In genomic region chr8:11634331-11635011, GRCm38 (mm10) we compare ENCODE assay signal across 8 mouse cellular contexts. TPM values are rescaled to one million over a fixed set of nuclear protein-coding genes. Genes with fewer than 3 reads are reported as not detected.
DNase-seq lines count a peak whose midpoint lies in the region; ATAC-seq and TF ChIP-seq lines count a peak whose summit lies in the region.

No protein-coding gene starts in this region.

- peak overlapping the region; percentile 85 for H3K4me3 ChIP-seq in layer of hippocampus, adult 2 months
- peak overlapping the region; percentile 97 for H3K4me3 ChIP-seq in bone marrow macrophage, adult 2 months (ENCODE audit: insufficient read depth, low read length)
- peak overlapping the region; percentile 86 for H3K4me3 ChIP-seq in heart, postnatal 0 days (ENCODE audit: low read depth, low read length)

- peaks cover 23% of the 10 kb centered on the region for H3K36me3 ChIP-seq in heart, postnatal 0 days (replicated peaks; ENCODE audit: control insufficient read depth, insufficient read depth, low read length)

- H3K9ac ChIP-seq in heart, postnatal 0 days (replicated peaks; ENCODE audit: low read depth, low read length), result peak overlapping the region; percentile 78

- TF ChIP-seq EP300 in heart, postnatal 0 days (IDR thresholded peaks at IDR 0.05; ENCODE audit: low read depth), result no peak

- H3K9me3 ChIP-seq in heart, postnatal 0 days (replicated peaks; ENCODE audit: control insufficient read depth, low read length), result no peaks in the 10 kb centered on the region

- WGBS in heart, postnatal 0 days, result under 1% methylated on average over 39 of the region's 39 CpGs

- no peak for DNase-seq in layer of hippocampus, adult 2 months (ENCODE audit: low spot score in 2 of 2)
- DNase-seq in layer of hippocampus, postnatal 36 days, result no peak
- peak; percentile 19 for DNase-seq in heart, postnatal 0 days (ENCODE audit: low spot score)
- peak; percentile 4 for DNase-seq in lung, postnatal 25 days (ENCODE audit: low spot score)
- no peak for DNase-seq in urinary bladder, postnatal 4 days (ENCODE audit: low spot score in 2 of 2)
- DNase-seq in gastrocnemius, adult 18-20 months (ENCODE audit: low spot score), result no peak
- no peak for DNase-seq in thymus, adult 18-20 months

- peak overlapping the region; percentile 97 for H3K27ac ChIP-seq in layer of hippocampus, adult 2 months
- peak overlapping the region; percentile 82; the same call in 1 of the 2 replicates for H3K27ac ChIP-seq in bone marrow macrophage, adult 2 months (ENCODE audit: insufficient read depth, low read depth, low read length)
- peak overlapping the region; percentile 94 for H3K27ac ChIP-seq in heart, postnatal 0 days (ENCODE audit: low read depth)

- no peaks in the 10 kb centered on the region for H3K27me3 ChIP-seq in heart, postnatal 0 days (ENCODE audit: control insufficient read depth, insufficient read depth, low read length)

- no peak for TF ChIP-seq POLR2A in bone marrow macrophage, adult 2 months (IDR thresholded peaks at IDR 0.05; ENCODE audit: borderline replicate concordance, low read depth, low read length)

- TF ChIP-seq CTCF in layer of hippocampus, adult 2 months (conservative IDR thresholded peaks at IDR 0.05), result no peak
- TF ChIP-seq CTCF in bone marrow macrophage, adult 2 months (IDR thresholded peaks at IDR 0.05; ENCODE audit: low read depth, low read length), result no peak
- TF ChIP-seq CTCF in heart, postnatal 0 days (IDR thresholded peaks at IDR 0.05; ENCODE audit: low read depth), result no peak

- peak overlapping the region; percentile 93 for H3K4me2 ChIP-seq in heart, postnatal 0 days (ENCODE audit: low read depth, low read length)

- peaks cover 23% of the 10 kb centered on the region for H3K4me1 ChIP-seq in bone marrow macrophage, adult 2 months (ENCODE audit: control insufficient read depth, insufficient read depth, low read length)
- peaks cover 26% of the 10 kb centered on the region for H3K4me1 ChIP-seq in heart, postnatal 0 days (ENCODE audit: control insufficient read depth, insufficient read depth)

- no peak for ATAC-seq in heart, postnatal 0 days (ENCODE audit: insufficient read depth, low read depth)

RNA-seq across cellular contexts. Expression of gene Ankrd10, which starts 1.1 kb away (rescaled TPM):
- 10 to 100 TPM; 55.4 to 71.2 TPM for total RNA-seq in layer of hippocampus, adult 2 months (2021)
- total RNA-seq in layer of hippocampus, postnatal 36 days (2021), result 10 to 100 TPM; 64.3 to 77.6 TPM
- polyA plus RNA-seq in bone marrow macrophage, adult 2 months (2012; ENCODE audit: insufficient read depth, insufficient read length, missing spikeins), result 23.0 and 25.8 TPM in 2 replicates
- total RNA-seq in heart, postnatal 0 days (2014; rRNA removed; ENCODE audit: low replicate concordance), result 113 and 152 TPM in 2 replicates
- 52.2 and 54.9 TPM in 2 replicates for polyA plus RNA-seq in heart, postnatal 0 days (2015; fragmentation: Nextera tagmentation; extraction: Ambion mirVana)
- total RNA-seq in gastrocnemius, adult 18-20 months (2021), result 10 to 100 TPM; 11.1 to 11.9 TPM

Comparison
In these comparisons a context has a peak if more than half of its experiments do, and no peak if none do; other contexts are left out.
1. DNase-seq: peak in heart, postnatal 0 days (single experiment) and lung, postnatal 25 days (single experiment); none in layer of hippocampus, adult 2 months (0 of 2), layer of hippocampus, postnatal 36 days (0 of 2), urinary bladder, postnatal 4 days (0 of 2), gastrocnemius, adult 18-20 months (single experiment) and thymus, adult 18-20 months (0 of 2).
2. Peak in every context shown above with its lines, with median percentiles within 50 percentile points of each other: H3K27ac ChIP-seq and H3K4me3 ChIP-seq.